Mouse (Mus musculus) layer of hippocampus, adult 18-20 months (tissue): ENCODE measurements around the gene Ccdc106. TPM values are rescaled to one million over a fixed set of nuclear protein-coding genes. Genes with fewer than 3 reads are reported as not detected.

Experiments used
- DNase-seq, 2 experiments: peaks; one replicate each; pipeline ENCODE4 v3.0.0; 2022; ENCODE audit warnings: low spot score in 2 of 2
- total RNA-seq, 2 experiments: library from RNA; stranded (reverse); gene quantifications; 2 replicates each; pipeline ENCODE4 v1.2.3; 2021

Ccdc106 gene
- total RNA-seq, 2 experiments from 2014 or later, result 60.6 to 68.5 TPM

DNA sequence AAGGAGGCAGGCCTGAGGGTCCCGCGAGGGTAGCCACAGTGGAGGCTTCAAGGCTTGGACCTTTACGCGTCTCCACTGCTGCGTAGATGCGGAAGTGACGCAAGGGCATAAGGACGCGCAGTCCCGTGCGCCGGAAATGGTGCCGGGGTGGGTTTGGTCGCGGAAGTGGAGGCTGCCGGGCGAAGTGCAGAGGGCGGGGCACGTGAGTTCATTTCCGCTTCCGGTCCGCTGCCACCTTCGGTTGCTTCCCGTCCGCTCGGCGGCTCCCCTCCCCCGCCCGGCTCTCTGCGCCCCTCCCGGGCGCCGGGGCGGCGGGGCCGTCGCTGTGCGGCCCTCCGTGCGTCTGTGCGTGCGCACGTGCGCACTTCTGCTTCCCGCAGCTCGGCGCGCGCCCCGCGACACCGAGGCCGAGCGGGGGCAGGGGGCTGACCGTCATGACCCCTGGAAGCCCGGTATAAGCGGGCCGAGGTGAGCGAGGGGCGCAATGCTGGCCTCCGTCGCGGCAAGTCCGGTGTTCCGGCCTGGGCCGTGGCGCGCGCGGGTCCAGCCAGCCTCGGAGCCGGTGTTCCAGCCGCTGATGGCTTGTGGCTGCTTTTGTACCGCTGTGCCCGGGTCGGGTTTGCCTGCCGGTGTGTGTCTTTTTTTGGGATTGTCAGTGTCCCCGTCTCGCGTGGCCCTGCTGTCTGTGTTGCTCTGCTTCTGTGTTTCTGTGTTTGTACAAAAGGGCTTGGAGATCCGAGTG lies 59.8 kb downstream of the Ccdc106 start, which contains the start of gene Epn1:
Epn1 (plus strand) TSS at position 226 of the 742 bp plus-strand sequence.
- DNase-seq, result peak; percentile 97

DNA sequence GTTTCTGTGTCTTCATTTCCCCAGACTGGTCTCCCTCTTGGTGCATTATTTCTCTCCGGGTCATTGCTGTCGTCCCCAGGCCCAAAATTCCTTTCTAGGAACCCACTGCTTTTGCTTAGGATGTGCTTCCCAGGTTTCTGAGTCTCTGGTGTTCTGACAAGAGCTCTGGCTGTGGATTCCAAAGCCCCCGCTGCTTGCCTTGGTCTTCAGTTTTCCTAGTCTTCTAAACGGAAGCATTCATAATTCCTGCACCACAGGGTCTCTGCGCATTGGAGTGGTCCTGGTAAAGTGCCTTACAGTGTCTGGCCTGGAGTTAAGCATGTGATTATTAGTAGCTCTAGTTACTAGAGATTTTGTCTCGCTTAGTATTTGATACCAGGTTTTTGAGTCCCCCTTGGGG lies 60.5 kb downstream of the Ccdc106 start:
- no peak for DNase-seq

GRCm38 (mm10) chr7:5081241-5081640 lies 60.9 kb downstream of the Ccdc106 start:
- DNase-seq, result peak in 1 of 2 experiments; percentile 50

DNA sequence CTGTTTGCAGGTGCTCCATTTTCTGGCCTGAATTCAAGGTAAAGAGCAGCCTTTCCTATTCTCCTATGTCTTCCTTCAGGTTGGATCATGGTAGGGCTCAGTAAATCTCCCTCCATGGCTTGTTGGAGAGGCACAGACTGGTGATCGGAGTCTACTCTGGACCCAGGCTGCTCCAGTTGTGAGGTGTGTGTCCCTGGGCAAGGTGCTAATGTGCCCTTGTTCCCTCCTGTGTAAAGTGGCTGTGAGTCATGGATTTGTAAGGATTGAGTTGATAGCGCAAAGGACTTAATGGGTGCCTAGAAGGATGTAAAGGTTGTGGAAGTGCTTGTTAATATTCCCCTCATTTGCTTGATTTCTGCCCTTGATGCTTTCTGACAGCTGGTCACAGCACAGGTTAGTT lies 61.6 kb downstream of the Ccdc106 start:
- no peak for DNase-seq

- no peak for DNase-seq
These were observed 63.2 kb downstream of the Ccdc106 start for GRCm38 (mm10) chr7:5083325-5084105.

DNA sequence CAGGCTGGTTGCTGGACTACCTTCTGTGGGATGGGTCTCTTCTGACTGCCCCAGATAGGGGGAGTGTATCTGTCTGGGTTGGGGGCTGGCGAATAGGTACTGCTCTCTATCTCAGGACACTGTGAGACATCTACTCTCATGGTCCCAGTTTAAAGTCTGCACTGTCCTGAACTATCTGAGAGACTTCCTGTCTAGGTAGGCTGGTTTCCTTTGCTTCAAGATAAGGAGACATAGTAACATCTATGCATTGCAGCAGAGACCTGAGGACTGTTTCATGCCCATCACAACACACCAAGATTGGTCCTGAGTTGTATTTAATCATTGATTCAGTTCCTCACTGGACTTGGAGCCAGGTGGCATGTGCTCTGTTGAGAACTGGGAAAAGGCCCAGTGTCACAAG lies 65.2 kb downstream of the Ccdc106 start:
- DNase-seq, result no peak

DNA sequence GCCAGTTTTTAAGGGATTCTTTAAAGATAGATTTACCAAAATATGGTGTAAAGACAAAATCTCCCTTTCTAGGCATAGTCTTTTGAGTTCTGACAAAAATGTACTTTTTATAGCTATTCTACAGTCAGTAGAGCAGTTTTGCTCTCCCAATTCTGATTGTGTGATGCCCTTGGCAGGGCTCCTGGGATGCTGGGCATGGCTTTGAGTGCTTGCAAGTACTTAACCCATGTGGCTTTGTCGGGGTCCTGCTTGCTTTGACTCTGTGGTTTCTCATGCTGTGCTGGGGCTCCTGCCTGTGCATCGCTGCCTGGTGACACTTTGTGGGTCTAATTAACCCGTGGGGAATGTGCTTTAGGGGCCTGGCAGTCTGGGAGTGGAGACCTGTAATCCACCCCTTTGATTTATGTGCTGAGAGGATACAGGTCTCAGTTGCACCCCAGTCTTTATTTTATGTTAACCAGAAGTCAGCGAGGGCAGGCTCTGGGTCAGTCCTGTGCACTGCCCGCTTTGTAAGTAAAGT lies 66.6 kb downstream of the Ccdc106 start:
- DNase-seq, result no peak

DNA sequence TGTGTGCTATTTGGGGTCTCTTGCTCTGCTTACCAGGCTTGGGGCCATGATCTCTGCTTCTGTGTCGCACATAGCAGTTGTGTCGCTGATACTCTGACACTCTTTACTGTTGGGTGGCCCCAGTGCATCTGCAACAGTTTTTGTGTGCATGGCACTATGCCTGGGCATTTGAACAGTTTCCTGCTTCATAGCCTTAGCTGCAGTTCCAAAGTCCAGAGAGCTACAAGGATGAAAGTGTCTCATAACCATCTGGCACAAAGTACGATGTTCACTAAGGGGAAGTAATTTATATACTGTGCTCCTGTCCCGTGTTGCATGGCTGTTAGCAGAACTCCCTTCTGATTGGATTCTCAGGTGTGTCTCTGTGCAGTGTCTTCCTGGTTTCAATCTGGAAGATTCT lies 67.5 kb downstream of the Ccdc106 start:
- no peak for DNase-seq

DNA sequence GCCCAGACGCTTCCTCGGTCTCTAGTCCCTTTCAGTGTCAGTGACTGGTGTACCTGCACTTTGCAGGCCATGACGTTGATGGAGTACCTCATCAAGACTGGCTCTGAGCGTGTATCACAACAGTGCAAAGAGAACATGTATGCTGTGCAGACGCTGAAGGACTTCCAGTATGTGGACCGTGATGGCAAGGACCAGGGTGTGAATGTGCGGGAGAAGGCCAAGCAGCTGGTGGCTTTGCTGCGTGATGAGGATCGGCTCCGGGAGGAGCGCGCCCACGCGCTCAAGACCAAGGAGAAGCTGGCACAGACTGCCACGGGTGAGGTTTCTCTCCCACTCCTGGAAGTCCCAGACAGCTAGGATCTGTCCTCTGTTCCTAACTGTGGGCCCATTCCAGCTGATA lies 69.5 kb downstream of the Ccdc106 start:
- no peak for DNase-seq

DNA sequence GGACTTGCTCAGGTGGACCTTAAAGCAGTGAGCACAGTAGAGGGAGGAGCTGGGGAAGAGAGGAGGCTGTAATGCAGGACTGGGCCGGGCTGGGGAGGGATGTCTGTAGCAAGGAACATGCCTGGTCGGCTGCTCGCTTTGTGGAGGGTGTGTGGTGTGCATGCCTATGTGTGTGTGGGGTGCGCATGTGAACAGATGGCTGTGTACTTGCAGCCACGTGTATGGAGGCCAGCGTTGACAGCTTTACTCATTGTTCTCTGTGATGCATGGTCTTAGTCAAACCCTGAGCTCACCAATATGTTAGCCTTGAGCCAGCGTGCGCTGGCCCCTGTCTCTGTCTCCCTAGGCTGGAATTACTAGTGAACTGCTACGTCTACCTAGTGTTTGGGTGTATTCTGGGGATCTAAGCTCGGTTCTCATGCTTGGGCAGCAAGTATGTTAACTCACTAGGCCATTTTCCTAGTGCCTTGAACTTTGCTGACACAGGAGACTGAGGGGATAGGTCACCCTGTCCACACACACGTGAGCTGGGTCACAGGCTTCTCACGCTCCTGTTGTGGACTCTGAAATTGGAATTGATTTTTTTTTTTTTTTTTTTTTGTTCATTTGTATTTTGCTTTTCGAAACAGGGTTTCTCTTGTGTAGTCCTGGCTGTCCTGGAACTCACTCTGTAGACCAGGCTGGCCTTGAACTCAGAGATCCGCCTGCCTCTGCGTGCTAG lies 70.8 kb downstream of the Ccdc106 start:
- DNase-seq, result peak; percentile 45 to 76

- DNase-seq, result no peak
These were observed 72.0 kb downstream of the Ccdc106 start for GRCm38 (mm10) chr7:5092381-5092780.

GRCm38 (mm10) chr7:5092831-5093510 lies 72.6 kb downstream of the Ccdc106 start:
- DNase-seq, result peak in 1 of 2 experiments; percentile 60

- no peak for DNase-seq
These were observed 78.4 kb downstream of the Ccdc106 start for GRCm38 (mm10) chr7:5098769-5099168.

GRCm38 (mm10) chr7:5099796-5100195 lies 79.4 kb downstream of the Ccdc106 start:
- DNase-seq, result no peak

DNA sequence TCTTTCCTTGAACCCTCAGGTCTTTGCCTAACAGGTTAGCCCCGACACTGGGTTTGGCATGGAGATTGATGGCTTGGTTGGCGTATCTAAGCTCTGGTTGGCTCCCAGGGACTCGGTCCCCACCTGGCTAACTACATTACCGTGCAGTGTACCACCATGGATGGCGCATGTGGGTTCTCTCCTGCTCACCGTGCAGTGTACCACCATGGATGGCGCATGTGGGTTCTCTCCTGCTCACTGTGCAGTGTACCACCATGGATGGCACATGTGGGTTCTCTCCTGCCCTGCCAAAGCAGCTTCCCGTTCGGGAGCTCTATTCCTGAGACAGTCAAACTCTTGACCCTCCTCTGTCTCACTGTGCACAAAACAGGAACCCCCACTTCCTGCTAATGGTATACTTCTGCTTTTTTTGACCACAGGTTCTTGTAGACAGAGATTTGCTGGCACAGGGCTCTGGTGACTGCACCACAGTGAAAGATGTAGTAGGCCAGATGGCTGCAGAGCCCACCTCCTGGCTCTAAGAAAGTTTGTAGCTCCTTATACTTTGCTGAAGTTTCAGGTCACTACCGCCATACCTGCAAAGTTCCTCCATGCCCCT lies 80.8 kb downstream of the Ccdc106 start:
- DNase-seq, result no peak

DNA sequence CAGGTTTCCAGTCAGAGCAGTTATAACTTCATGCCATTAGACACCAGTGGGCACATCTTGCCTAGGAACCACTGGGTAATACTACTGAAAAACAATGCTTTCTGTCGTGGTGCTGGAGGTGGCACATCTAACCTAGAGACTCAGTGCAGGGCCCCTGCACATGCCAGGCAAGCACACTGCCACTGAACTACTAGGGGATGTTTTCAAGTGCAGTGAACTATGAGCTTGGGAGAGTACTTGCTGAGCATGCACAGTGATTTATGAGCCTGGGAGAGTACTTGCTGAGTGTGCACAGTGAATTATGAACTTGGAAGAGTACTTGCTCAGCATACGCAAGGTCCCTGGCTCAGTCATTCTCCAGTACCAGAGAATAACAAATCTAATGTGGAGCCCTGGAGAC lies 82.2 kb downstream of the Ccdc106 start:
- DNase-seq, result no peak

DNA sequence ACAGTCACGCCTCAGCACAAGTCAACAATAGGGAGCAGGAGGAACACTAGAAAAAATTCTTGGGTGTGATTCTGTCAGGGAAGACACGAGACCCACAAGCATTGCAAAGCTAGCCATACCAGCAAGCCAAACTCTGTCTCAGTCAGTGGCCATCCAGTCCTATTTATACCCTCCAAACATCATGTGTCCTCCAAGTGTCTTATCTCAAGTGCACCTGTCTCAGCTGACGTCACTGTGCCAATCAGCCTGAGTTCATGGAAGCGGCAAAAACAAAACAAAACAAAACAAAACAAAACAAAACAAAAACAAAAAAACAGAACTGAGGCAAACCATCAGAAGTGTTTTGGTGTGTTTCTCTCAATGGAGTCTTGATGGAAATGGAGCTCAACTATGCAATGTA lies 87.9 kb downstream of the Ccdc106 start:
- no peak for DNase-seq

- DNase-seq, result no peak
These were observed 88.9 kb downstream of the Ccdc106 start for GRCm38 (mm10) chr7:5109301-5109700.
